Comparison of ENCODE assay signal across 21 mouse cellular contexts in the genomic region with DNA sequence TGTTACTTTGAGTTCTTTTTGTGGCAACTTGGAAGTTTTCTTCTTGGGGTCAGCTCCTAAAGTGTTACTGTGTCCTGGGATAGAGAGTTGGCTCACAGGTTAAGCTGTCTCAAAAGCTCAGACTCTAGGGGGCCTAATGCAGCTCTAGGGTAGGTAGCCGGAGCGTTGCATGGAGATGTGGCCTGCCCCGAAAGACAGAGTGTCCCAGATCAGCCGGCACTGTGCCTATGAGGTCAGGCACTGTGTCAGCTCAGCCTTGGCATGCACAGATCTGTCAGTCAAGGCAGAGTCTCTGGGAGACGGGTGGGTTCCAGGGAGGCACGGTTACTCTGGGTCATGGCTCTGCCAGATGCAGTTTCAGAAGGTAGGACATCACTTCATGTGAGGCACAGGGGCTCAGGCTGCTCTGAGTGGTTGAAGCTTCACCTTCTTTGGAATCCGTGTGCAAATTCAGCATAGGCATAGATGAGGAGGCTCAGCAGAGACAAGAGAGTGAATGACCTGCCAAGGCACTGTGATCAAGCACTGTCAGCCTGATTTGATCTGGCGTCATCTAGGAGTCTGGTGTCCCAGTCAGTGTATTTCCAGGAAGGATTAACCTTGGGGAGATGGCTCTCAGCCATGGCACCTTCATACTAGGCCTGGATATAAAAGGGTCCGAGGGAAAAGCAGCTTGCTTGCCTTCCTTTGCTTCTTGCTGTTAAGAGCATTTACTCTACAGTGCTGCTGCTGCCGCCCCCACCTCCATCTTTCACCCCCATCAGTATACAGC. TPM values are rescaled to one million over a fixed set of nuclear protein-coding genes. Genes with fewer than 3 reads are reported as not detected.
DNase-seq lines count a peak whose midpoint lies in the region; TF ChIP-seq lines count a peak whose summit lies in the region.
"Had no signal": no experiment of that assay in that cellular context is flagged by ENCODE, and none has a peak within 500 bp of the region (broad histone marks: within the 10 kb centered on the region; RNA-seq: fewer than 3 reads in every experiment).

No protein-coding gene starts in this region.

- no peak overlapping the region for H3K27ac ChIP-seq in gastrocnemius, adult 2 months
- H3K27ac ChIP-seq: forebrain, embryonic 10.5 days; forebrain, embryonic 13.5 days; heart, embryonic 10.5 days; heart, embryonic 13.5 days; hindbrain, embryonic 14.5 days; hindbrain, postnatal 0 days had no signal

- intact Hi-C loops in gastrocnemius, adult 2 months (cut with DNase I): no loop called here

- no peak for TF ChIP-seq CTCF in gastrocnemius, adult 2 months (IDR thresholded peaks at IDR 0.05)

- H3K4me3 ChIP-seq in gastrocnemius, adult 2 months: no peak overlapping the region
- H3K4me3 ChIP-seq: forebrain, embryonic 10.5 days; forebrain, embryonic 13.5 days; heart, embryonic 10.5 days; heart, embryonic 13.5 days had no signal

- peak; percentile 40 for DNase-seq in gastrocnemius, adult 2 months
- no peak for DNase-seq in gastrocnemius, postnatal 4 days (ENCODE audit: low spot score in 2 of 2)
- DNase-seq in adrenal gland, adult 8-10 months: peak; percentile 36
- peak; percentile 28 for DNase-seq in adrenal gland, postnatal 25 days
- no peak for DNase-seq in neural tube, embryonic 10.5 days (ENCODE audit: extremely low spot score, low spot score)
- DNase-seq in adipocyte (ENCODE audit: low spot score): no peak
- DNase-seq: B cell, adult 2 months; cerebellum, adult 18-20 months; cerebellum, adult 9-10 months; gastrocnemius, postnatal 10 days; gastrocnemius, postnatal 36 days; heart, postnatal 14 days; heart, postnatal 4 days; kidney, adult 2 months had no signal

RNA-seq across cellular contexts. Expression of a gene that starts 32.6 kb away (rescaled TPM):
- under 1 TPM; 0.18 to 0.25 TPM for total RNA-seq in gastrocnemius, adult 2 months (2021)
- total RNA-seq in gastrocnemius, postnatal 4 days (2021): 1 to 10 TPM in 1 of 2 experiments, under 1 TPM in 1; 0.98 to 1.3 TPM
- under 1 TPM in 1 of 4 experiments, not detected in 3; 0.17 TPM for total RNA-seq in adrenal gland, adult 8-10 months (2022)
- total RNA-seq in adrenal gland, postnatal 25 days (2021): 0.15 TPM in 1 of 2 replicates, not detected in the other
- total RNA-seq: CH12.LX had no signal

Comparison
In these comparisons a context has a peak if more than half of its experiments do, and no peak if none do; other contexts are left out.
1. DNase-seq: peak in gastrocnemius, adult 2 months (single experiment), adrenal gland, adult 8-10 months (single experiment) and adrenal gland, postnatal 25 days (single experiment); none in gastrocnemius, postnatal 4 days (0 of 2), neural tube, embryonic 10.5 days (single experiment) and adipocyte (single experiment).